Mouse (Mus musculus) ES-Bruce4 (cell line): Measurements from ENCODE around the gene Olfr1371. TPM values are rescaled to one million over a fixed set of nuclear protein-coding genes. Genes with fewer than 3 reads are reported as not detected.
A peak's percentile ranks its signal among the peaks of the same experiment; 100 is the strongest.

Source experiments
- H3K27ac ChIP-seq: 2 replicates; pipeline ENCODE4 v1.5.1; 2012; ENCODE audit warnings: low read length, inconsistent platforms; ENCODE audit not compliant: insufficient read depth
- H3K27me3 ChIP-seq: 2 replicates; pipeline ENCODE4 v1.6.1; 2012; ENCODE audit warnings: mild to moderate bottlenecking, low read length, inconsistent platforms; ENCODE audit not compliant: control insufficient read depth, poor library complexity, insufficient read depth, severe bottlenecking
- H3K36me3 ChIP-seq: 2 replicates; pipeline ENCODE4 v1.6.1; 2012; ENCODE audit warnings: inconsistent platforms, mild to moderate bottlenecking, low read length, moderate library complexity; ENCODE audit not compliant: control insufficient read depth, poor library complexity, insufficient read depth, severe bottlenecking
- H3K4me1 ChIP-seq: one replicate; pipeline ENCODE4 v1.8.1; 2011; ENCODE audit warnings: low read length; ENCODE audit not compliant: control insufficient read depth, insufficient read depth
- H3K4me3 ChIP-seq: 2 replicates; pipeline ENCODE4 v1.5.1; 2011; ENCODE audit warnings: low read depth, mild to moderate bottlenecking, low read length
- H3K9ac ChIP-seq: 2 replicates; pipeline ENCODE4 v1.6.1; 2012; ENCODE audit warnings: low read depth, mild to moderate bottlenecking, inconsistent platforms; ENCODE audit not compliant: poor library complexity, severe bottlenecking
- H3K9me3 ChIP-seq: replicated peaks from 2 replicates; pipeline ENCODE4 v1.6.1; 2012; ENCODE audit warnings: mild to moderate bottlenecking, low read length, inconsistent platforms; ENCODE audit not compliant: control insufficient read depth, poor library complexity, insufficient read depth, severe bottlenecking
- CTCF ChIP-seq: IDR thresholded peaks from one replicate; pipeline ENCODE4 v1.8.1; 2011; ENCODE audit warnings: low read depth, low read length
- EP300 ChIP-seq: IDR thresholded peaks from 2 replicates; pipeline ENCODE4 v1.6.1; 2011; ENCODE audit warnings: low read depth, low read length; ENCODE audit not compliant: insufficient read depth
- POLR2A ChIP-seq: IDR thresholded peaks from one replicate; pipeline ENCODE4 v1.8.1; 2011; ENCODE audit warnings: low read length; ENCODE audit not compliant: insufficient read depth
- polyA plus RNA-seq: library from polyadenylated mRNA; stranded (reverse); fragments of >200 nt; gene quantifications from 2 replicates; pipeline ENCODE4 v1.2.4, GENCODE M21; 2011; ENCODE audit warnings: low read depth; ENCODE audit not compliant: missing spikeins, insufficient read depth, insufficient read length

Olfr1371 gene
- polyA plus RNA-seq, result not detected in 2 replicates

GRCm38 (mm10) chr11:52213887-52214286 lies at the start of gene Olfr1371:
Gene Olfr1371 (minus strand): TSS chr11:52213987.
- H3K27me3 ChIP-seq, result no peaks in the 10 kb centered on the region
- H3K36me3 ChIP-seq, result no peaks in the 10 kb centered on the region
- H3K4me1 ChIP-seq, result no peaks in the 10 kb centered on the region
- no peaks in the 10 kb centered on the region for H3K9me3 ChIP-seq
- no peak for TF ChIP-seq EP300
- TF ChIP-seq POLR2A, result no peak
- TF ChIP-seq CTCF, result no peak
- no peak within 1 kb of the TSS for H3K9ac ChIP-seq
- H3K4me3 ChIP-seq, result no peak within 1 kb of the TSS
- H3K27ac ChIP-seq, result no peak within 1 kb of the TSS

- H3K4me1 ChIP-seq, result peaks cover 7% of the 10 kb centered on the region
- no peak overlapping the region for H3K9ac ChIP-seq
- TF ChIP-seq POLR2A, result no peak
- TF ChIP-seq EP300, result no peak
- TF ChIP-seq CTCF, result no peak
- no peak overlapping the region for H3K4me3 ChIP-seq
- no peaks in the 10 kb centered on the region for H3K9me3 ChIP-seq
- 0 out of 2 replicates have a peak, but pooled peaks cover 4% of the 10 kb centered on the region for H3K36me3 ChIP-seq
- H3K27me3 ChIP-seq, result no peaks in the 10 kb centered on the region
- H3K27ac ChIP-seq, result no peak overlapping the region
Measured at GRCm38 (mm10) chr11:52262338-52262737, 48.6 kb upstream of the Olfr1371 start.

GRCm38 (mm10) chr11:52261937-52262336 lies 48.1 kb upstream of the Olfr1371 start:
- Histone ChIP-seq H3K4me1 (peaks cover 7% of the 10 kb centered on the region), H3K27me3 (no peaks in the 10 kb centered on the region), H3K27ac (0 out of 2 replicates have a peak overlapping the region, but pooled peaks have one; percentile 17), H3K36me3 (0 out of 2 replicates have a peak, but pooled peaks cover 4% of the 10 kb centered on the region), H3K9ac (no peak overlapping the region), H3K9me3 (no peaks in the 10 kb centered on the region), H3K4me3 (no peak overlapping the region)
- peak; percentile 79 for TF ChIP-seq CTCF
- no peak for TF ChIP-seq POLR2A
- 0 out of 2 replicates have a peak, but pooled peaks have one; percentile 34 for TF ChIP-seq EP300

GRCm38 (mm10) chr11:52260878-52261277 lies 47.1 kb upstream of the Olfr1371 start:
- no peak for TF ChIP-seq POLR2A
- TF ChIP-seq EP300, result no peak
- no peak for TF ChIP-seq CTCF
- H3K9ac ChIP-seq, result no peak overlapping the region
- H3K4me1 ChIP-seq, result peaks cover 7% of the 10 kb centered on the region
- H3K27me3 ChIP-seq, result no peaks in the 10 kb centered on the region
- H3K36me3 ChIP-seq, result peaks cover 6% of the 10 kb centered on the region; the same call in 1 of the 2 replicates
- no peaks in the 10 kb centered on the region for H3K9me3 ChIP-seq
- no peak overlapping the region for H3K4me3 ChIP-seq
- peak overlapping the region; percentile 10; the same call in 1 of the 2 replicates for H3K27ac ChIP-seq

- TF ChIP-seq POLR2A (no peak), EP300 (no peak), CTCF (no peak)
- Histone ChIP-seq H3K36me3 (peaks cover 8% of the 10 kb centered on the region; the same call in 1 of the 2 replicates), H3K4me1 (peaks cover 4% of the 10 kb centered on the region)
Measured at GRCm38 (mm10) chr11:52258711-52259110, 44.9 kb upstream of the Olfr1371 start.

GRCm38 (mm10) chr11:52257376-52257775 lies 43.6 kb upstream of the Olfr1371 start:
- H3K9ac ChIP-seq, result no peak overlapping the region
- H3K27ac ChIP-seq, result no peak overlapping the region
- H3K4me1 ChIP-seq, result peaks cover 4% of the 10 kb centered on the region
- no peak for TF ChIP-seq EP300
- TF ChIP-seq POLR2A, result no peak
- no peak for TF ChIP-seq CTCF
- peaks cover 16% of the 10 kb centered on the region for H3K36me3 ChIP-seq
- H3K9me3 ChIP-seq, result no peaks in the 10 kb centered on the region
- no peak overlapping the region for H3K4me3 ChIP-seq
- H3K27me3 ChIP-seq, result no peaks in the 10 kb centered on the region

More at GRCm38 (mm10) chr11:52258711-52259110, 44.9 kb upstream of the Olfr1371 start:
- H3K4me3 ChIP-seq, result no peak overlapping the region
- H3K27ac ChIP-seq, result no peak overlapping the region
- H3K27me3 ChIP-seq, result no peaks in the 10 kb centered on the region
- no peak overlapping the region for H3K9ac ChIP-seq
- H3K9me3 ChIP-seq, result no peaks in the 10 kb centered on the region
